Mouse (Mus musculus): Measurements from ENCODE around the gene Uqcc2. TPM values are rescaled to one million over a fixed set of nuclear protein-coding genes. Genes with fewer than 3 reads are reported as not detected.

The Uqcc2 gene
- polyA plus RNA-seq, 1 experiment from 2014 or later: 400 TPM

- no peaks in the 10 kb centered on the region for H3K27me3 ChIP-seq (ENCODE audit: low read depth, poor library complexity, severe bottlenecking)
- H3K36me3 ChIP-seq: peaks cover 2% of the 10 kb centered on the region
- peaks cover 2% of the 10 kb centered on the region; the same call in 1 of the 2 replicates for H3K9me3 ChIP-seq (replicated peaks)
- no peak for DNase-seq (ENCODE audit: low spot score)
- 69% methylated on average over 8 of the region's 8 CpGs for WGBS
- no peak overlapping the region for H3K27ac ChIP-seq
- H3K4me3 ChIP-seq: no peak overlapping the region
- H3K4me1 ChIP-seq: peaks cover 32% of the 10 kb centered on the region
Measured at GRCm38 (mm10) chr17:27082796-27083195, 50.9 kb downstream of the Uqcc2 start.

DNA sequence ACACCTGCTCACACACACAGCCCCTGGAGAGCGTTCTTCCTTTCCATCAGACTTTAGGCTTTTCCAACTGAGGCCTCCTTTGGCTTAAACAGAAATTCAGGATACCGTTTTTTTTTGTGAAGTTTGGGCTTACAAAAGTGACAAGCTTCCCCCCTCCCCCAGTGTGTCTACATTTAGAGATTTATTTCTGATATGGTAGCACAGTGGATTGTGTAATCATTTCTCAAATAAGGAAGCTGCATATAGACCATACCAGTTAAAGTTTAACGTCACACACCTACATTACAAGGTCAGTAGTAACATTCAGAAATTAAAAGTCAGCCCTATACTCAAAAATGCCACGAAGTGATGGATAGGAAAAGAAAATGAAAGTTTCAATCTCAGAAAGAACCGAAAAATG, 51.8 kb downstream of the Uqcc2 start:
- Histone ChIP-seq H3K36me3 (peaks cover 11% of the 10 kb centered on the region), H3K27me3 (ENCODE audit: low read depth, poor library complexity, severe bottlenecking) (no peaks in the 10 kb centered on the region), H3K4me3 (no peak overlapping the region), H3K9me3 (replicated peaks) (peaks cover 3% of the 10 kb centered on the region; the same call in 1 of the 2 replicates), H3K4me1 (peaks cover 23% of the 10 kb centered on the region), H3K27ac (no peak overlapping the region)
- DNase-seq (ENCODE audit: low spot score): no peak
- WGBS: 86% methylated on average over 5 of the region's 5 CpGs

DNA sequence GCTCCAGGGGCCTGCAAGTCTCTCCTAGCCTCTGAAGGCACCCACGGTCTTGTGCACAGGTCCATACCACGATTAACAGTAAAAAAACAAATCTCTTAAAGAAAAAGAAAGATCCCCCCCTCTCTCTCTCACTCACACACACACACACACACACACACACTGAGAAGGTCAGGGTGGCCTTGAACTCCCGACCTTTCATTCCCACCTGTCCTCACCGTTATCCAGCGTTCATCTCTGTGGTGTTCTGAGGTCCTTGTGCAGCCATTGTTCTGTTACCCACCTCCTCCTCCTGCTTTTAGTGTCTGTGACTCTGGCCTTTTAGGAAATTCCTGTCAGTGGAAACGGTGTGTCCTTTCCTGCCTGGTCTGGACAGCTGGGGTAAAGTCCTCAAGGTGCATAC, 55.2 kb downstream of the Uqcc2 start:
- WGBS: 84% methylated on average over 6 of the region's 6 CpGs
- no peaks in the 10 kb centered on the region for H3K27me3 ChIP-seq (ENCODE audit: low read depth, poor library complexity, severe bottlenecking)
- DNase-seq (ENCODE audit: low spot score): no peak
- H3K4me3 ChIP-seq: no peak overlapping the region
- H3K27ac ChIP-seq: no peak overlapping the region
- H3K9me3 ChIP-seq (replicated peaks): peaks cover 3% of the 10 kb centered on the region; the same call in 1 of the 2 replicates
- H3K4me1 ChIP-seq: peaks cover 35% of the 10 kb centered on the region
- peaks cover 13% of the 10 kb centered on the region for H3K36me3 ChIP-seq

- Histone ChIP-seq H3K4me3 (no peak overlapping the region), H3K4me1 (peaks cover 35% of the 10 kb centered on the region), H3K27me3 (ENCODE audit: low read depth, poor library complexity, severe bottlenecking) (no peaks in the 10 kb centered on the region), H3K36me3 (peaks cover 13% of the 10 kb centered on the region), H3K9me3 (replicated peaks) (peaks cover 3% of the 10 kb centered on the region; the same call in 1 of the 2 replicates), H3K27ac (no peak overlapping the region)
- DNase-seq (ENCODE audit: low spot score): no peak
- WGBS: 79% methylated on average over 6 of the region's 6 CpGs
Measured at GRCm38 (mm10) chr17:27077920-27078319, 55.8 kb downstream of the Uqcc2 start.

DNA sequence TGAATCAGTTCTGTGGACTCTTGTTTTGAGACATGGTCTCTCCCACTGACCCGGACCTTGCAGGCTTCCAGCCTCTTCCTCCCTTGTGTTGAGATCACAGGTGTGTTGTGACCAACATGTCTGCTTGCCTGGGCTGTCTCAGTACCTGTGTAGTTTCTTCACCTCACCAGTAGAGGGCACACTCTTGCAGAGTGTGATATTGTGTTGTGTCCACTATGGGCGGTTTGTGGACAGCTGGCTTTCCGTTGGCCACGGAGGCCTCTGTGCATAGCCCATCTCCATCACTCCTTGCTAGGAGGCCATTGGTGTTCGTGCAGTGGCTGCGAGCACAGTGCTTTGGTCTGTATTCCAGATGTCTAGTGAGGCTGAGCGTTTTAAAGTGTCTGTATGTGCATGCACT, 56.6 kb downstream of the Uqcc2 start:
- Histone ChIP-seq H3K27me3 (ENCODE audit: low read depth, poor library complexity, severe bottlenecking) (no peaks in the 10 kb centered on the region), H3K4me3 (no peak overlapping the region), H3K9me3 (replicated peaks) (peaks cover 3% of the 10 kb centered on the region; the same call in 1 of the 2 replicates), H3K4me1 (peaks cover 35% of the 10 kb centered on the region), H3K27ac (no peak overlapping the region), H3K36me3 (peaks cover 13% of the 10 kb centered on the region)
- WGBS: 96% methylated on average over 7 of the region's 7 CpGs
- no peak for DNase-seq (ENCODE audit: low spot score)

- H3K36me3 ChIP-seq: peaks cover 13% of the 10 kb centered on the region
- 84% methylated on average over 17 of the region's 17 CpGs for WGBS
Measured at GRCm38 (mm10) chr17:27074849-27075745, 58.6 kb downstream of the Uqcc2 start.

GRCm38 (mm10) chr17:27074236-27074635, 59.5 kb downstream of the Uqcc2 start:
- H3K4me3 ChIP-seq: no peak overlapping the region
- WGBS: 73% methylated on average over 6 of the region's 6 CpGs
- peaks cover 13% of the 10 kb centered on the region for H3K36me3 ChIP-seq

More at GRCm38 (mm10) chr17:27074849-27075745, 58.6 kb downstream of the Uqcc2 start:
- H3K4me3 ChIP-seq: no peak overlapping the region
- no peaks in the 10 kb centered on the region for H3K27me3 ChIP-seq (ENCODE audit: low read depth, poor library complexity, severe bottlenecking)
- H3K27ac ChIP-seq: no peak overlapping the region
- H3K4me1 ChIP-seq: peaks cover 18% of the 10 kb centered on the region
- H3K9me3 ChIP-seq (replicated peaks): peaks cover 3% of the 10 kb centered on the region; the same call in 1 of the 2 replicates
- no peak for DNase-seq (ENCODE audit: low spot score)

DNA sequence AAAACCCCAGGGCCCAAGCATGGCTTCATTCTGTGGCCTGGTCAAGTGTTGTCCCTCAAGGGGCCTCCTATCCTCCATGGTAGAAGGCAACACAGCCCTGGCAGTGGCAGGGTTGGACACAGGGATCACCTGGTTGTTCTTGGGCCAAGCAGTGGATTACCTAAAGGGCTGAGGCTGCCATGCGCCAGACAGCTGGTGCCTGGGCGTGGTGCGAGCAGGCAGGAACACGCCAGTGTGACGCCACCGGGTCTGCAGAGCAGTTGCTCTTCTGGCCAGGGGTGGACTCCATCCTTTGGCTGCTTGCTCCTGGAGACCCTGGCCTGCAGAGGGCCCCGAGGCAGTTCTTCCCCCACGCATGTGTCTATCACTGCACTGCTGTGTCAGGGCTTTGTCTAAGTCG, 59.9 kb downstream of the Uqcc2 start:
- H3K9me3 ChIP-seq (replicated peaks): peaks cover 3% of the 10 kb centered on the region; the same call in 1 of the 2 replicates
- DNase-seq (ENCODE audit: low spot score): no peak
- H3K27ac ChIP-seq: peak overlapping the region; percentile 32; the same call in 1 of the 2 replicates
- no peaks in the 10 kb centered on the region for H3K27me3 ChIP-seq (ENCODE audit: low read depth, poor library complexity, severe bottlenecking)
- whole genome bisulfite sequencing: 79% methylated on average over 9 of the region's 9 CpGs
- H3K4me3 ChIP-seq: no peak overlapping the region
- peaks cover 13% of the 10 kb centered on the region for H3K36me3 ChIP-seq
- H3K4me1 ChIP-seq: peaks cover 22% of the 10 kb centered on the region

More at GRCm38 (mm10) chr17:27074236-27074635, 59.5 kb downstream of the Uqcc2 start:
- DNase-seq (ENCODE audit: low spot score): no peak
- H3K27me3 ChIP-seq (ENCODE audit: low read depth, poor library complexity, severe bottlenecking): no peaks in the 10 kb centered on the region
- peak overlapping the region; percentile 32; the same call in 1 of the 2 replicates for H3K27ac ChIP-seq
- peaks cover 3% of the 10 kb centered on the region; the same call in 1 of the 2 replicates for H3K9me3 ChIP-seq (replicated peaks)
- peaks cover 20% of the 10 kb centered on the region for H3K4me1 ChIP-seq

- WGBS: 93% methylated on average over 5 of the region's 5 CpGs
Measured at GRCm38 (mm10) chr17:27073126-27073525, 60.6 kb downstream of the Uqcc2 start.

More at GRCm38 (mm10) chr17:27073126-27073525, 60.6 kb downstream of the Uqcc2 start:
- Histone ChIP-seq H3K36me3 (peaks cover 13% of the 10 kb centered on the region), H3K4me1 (peaks cover 22% of the 10 kb centered on the region), H3K27me3 (ENCODE audit: low read depth, poor library complexity, severe bottlenecking) (no peaks in the 10 kb centered on the region), H3K9me3 (replicated peaks) (peaks cover 3% of the 10 kb centered on the region; the same call in 1 of the 2 replicates), H3K27ac (no peak overlapping the region), H3K4me3 (no peak overlapping the region)
- DNase-seq (ENCODE audit: low spot score): no peak

Small RNA genes lying within 50 kb of the gene (microRNA-seq; reads per million reads assigned to microRNA genes)
- gene Mir7677: not detected

Other genes with a start within 250 kb of the Uqcc2 start
- gene Kifc5b, start 216.8 kb downstream of the Uqcc2 start, polyA plus RNA-seq (2016; fragmentation: Nextera tagmentation; extraction: Ambion mirVana): 12.3 and 12.6 TPM in 2 replicates
- 3.5 and 5.0 TPM in 2 replicates for gene Phf1, start 200.9 kb downstream of the Uqcc2 start, polyA plus RNA-seq (2016; fragmentation: Nextera tagmentation; extraction: Ambion mirVana)
- gene Cuta, start 194.3 kb downstream of the Uqcc2 start, polyA plus RNA-seq (2016; fragmentation: Nextera tagmentation; extraction: Ambion mirVana): 184 and 188 TPM in 2 replicates
- 2.8 and 3.1 TPM in 2 replicates for gene Syngap1, start 192.7 kb downstream of the Uqcc2 start, polyA plus RNA-seq (2016; fragmentation: Nextera tagmentation; extraction: Ambion mirVana)
- 20.6 and 22.0 TPM in 2 replicates for gene Zbtb9, start 160.7 kb downstream of the Uqcc2 start, polyA plus RNA-seq (2016; fragmentation: Nextera tagmentation; extraction: Ambion mirVana)
- 3.7 and 4.6 TPM in 2 replicates for gene Bak1, start 104.9 kb downstream of the Uqcc2 start, polyA plus RNA-seq (2016; fragmentation: Nextera tagmentation; extraction: Ambion mirVana)
- gene Itpr3, start 76.6 kb downstream of the Uqcc2 start, polyA plus RNA-seq (2016; fragmentation: Nextera tagmentation; extraction: Ambion mirVana): 4.3 and 4.8 TPM in 2 replicates
- not detected in 2 replicates for gene Ip6k3, start 33.9 kb upstream of the Uqcc2 start, polyA plus RNA-seq (2016; fragmentation: Nextera tagmentation; extraction: Ambion mirVana)
- gene Lemd2, start 70.6 kb upstream of the Uqcc2 start, polyA plus RNA-seq (2016; fragmentation: Nextera tagmentation; extraction: Ambion mirVana): 17.9 and 20.2 TPM in 2 replicates

Measured in limb, embryonic 10.5 days (tissue).